8 mouse cellular contexts compared by ENCODE assay signal in the genomic region with DNA sequence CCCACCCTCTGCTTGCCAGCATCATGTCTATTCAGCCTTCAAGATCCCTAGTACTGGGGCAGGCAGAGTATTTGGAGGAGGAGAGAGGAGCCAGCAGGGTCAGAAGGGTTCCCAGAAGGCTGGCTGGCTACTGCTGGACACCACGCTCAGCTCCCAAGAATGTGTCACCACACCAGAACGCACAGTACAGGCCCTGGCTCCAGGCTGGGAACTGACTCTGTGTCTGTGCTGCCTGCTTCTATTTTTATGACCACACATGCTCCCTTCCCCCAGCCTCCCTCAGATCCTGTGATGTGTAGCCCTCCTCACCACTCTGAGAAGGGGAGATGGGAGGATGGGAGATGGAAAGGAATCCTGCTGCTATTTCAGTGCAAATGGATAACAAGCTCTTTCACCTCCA. TPM values are rescaled to one million over a fixed set of nuclear protein-coding genes. Genes with fewer than 3 reads are reported as not detected.
DNase-seq lines count a peak whose midpoint lies in the region; ATAC-seq and TF ChIP-seq lines count a peak whose summit lies in the region.

No protein-coding gene starts in this region.

- no peaks in the 10 kb centered on the region for H3K4me1 ChIP-seq in neural tube, embryonic 13.5 days (replicated peaks)
- 0 out of 2 replicates have a peak, but pooled peaks cover 4% of the 10 kb centered on the region for H3K4me1 ChIP-seq in neural tube, embryonic 15.5 days
- peaks cover 24 to 64% of the 10 kb centered on the region in 2 experiments for H3K4me1 ChIP-seq in heart, embryonic 14.5 days (ENCODE audit: control insufficient read depth in 2 of 2, insufficient read depth in 2 of 2, low read length in 2 of 2)
- H3K4me1 ChIP-seq in limb, embryonic 14.5 days (ENCODE audit: control insufficient read depth, insufficient read depth, low read length): no peaks in the 10 kb centered on the region

- H3K9ac ChIP-seq in neural tube, embryonic 13.5 days: no peak overlapping the region
- no peak overlapping the region for H3K9ac ChIP-seq in neural tube, embryonic 15.5 days (replicated peaks)
- peak overlapping the region; percentile 31; the same call in 1 of the 2 replicates for H3K9ac ChIP-seq in heart, embryonic 14.5 days (ENCODE audit: low read length)
- H3K9ac ChIP-seq in limb, embryonic 14.5 days (ENCODE audit: low read depth, low read length, severe bottlenecking): no peak overlapping the region

- no peaks in the 10 kb centered on the region for H3K9me3 ChIP-seq in neural tube, embryonic 13.5 days
- no peaks in the 10 kb centered on the region for H3K9me3 ChIP-seq in neural tube, embryonic 15.5 days (replicated peaks)
- no peaks in the 10 kb centered on the region for H3K9me3 ChIP-seq in heart, embryonic 14.5 days (ENCODE audit: control insufficient read depth, low read length)
- H3K9me3 ChIP-seq in limb, embryonic 14.5 days (ENCODE audit: control insufficient read depth, low read length): no peaks in the 10 kb centered on the region

- no peak overlapping the region for H3K4me3 ChIP-seq in neural tube, embryonic 13.5 days
- H3K4me3 ChIP-seq in neural tube, embryonic 15.5 days (replicated peaks): no peak overlapping the region
- H3K4me3 ChIP-seq in heart, embryonic 14.5 days (ENCODE audit: control insufficient read depth in 1 of 2, insufficient read depth in 1 of 2, low read depth in 1 of 2, low read length in 2 of 2): no peak overlapping the region
- no peak overlapping the region for H3K4me3 ChIP-seq in limb, embryonic 14.5 days (replicated peaks; ENCODE audit: low read length)

- no peak for TF ChIP-seq POLR2A in limb, embryonic 14.5 days (IDR thresholded peaks at IDR 0.05; ENCODE audit: borderline replicate concordance, extremely low read depth, insufficient read depth, insufficient read length)

- no peak overlapping the region for H3K4me2 ChIP-seq in neural tube, embryonic 13.5 days
- H3K4me2 ChIP-seq in neural tube, embryonic 15.5 days: no peak overlapping the region
- H3K4me2 ChIP-seq in heart, embryonic 14.5 days (ENCODE audit: low read length): peak overlapping the region; percentile 33
- H3K4me2 ChIP-seq in limb, embryonic 14.5 days (replicated peaks; ENCODE audit: low read depth, low read length, severe bottlenecking): no peak overlapping the region

- H3K27me3 ChIP-seq in neural tube, embryonic 13.5 days: no peaks in the 10 kb centered on the region
- no peaks in the 10 kb centered on the region for H3K27me3 ChIP-seq in neural tube, embryonic 15.5 days (replicated peaks)
- no peaks in the 10 kb centered on the region for H3K27me3 ChIP-seq in heart, embryonic 14.5 days (ENCODE audit: control insufficient read depth, insufficient read depth, low read length)
- H3K27me3 ChIP-seq in limb, embryonic 14.5 days (ENCODE audit: control insufficient read depth, insufficient read depth, low read length): no peaks in the 10 kb centered on the region

- 48% methylated on average over 2 of the region's 2 CpGs for WGBS in neural tube, embryonic 13.5 days
- 66% methylated on average over 2 of the region's 2 CpGs for WGBS in neural tube, embryonic 15.5 days
- WGBS in heart, embryonic 14.5 days: 7% methylated on average over 2 of the region's 2 CpGs
- 38% methylated on average over 2 of the region's 2 CpGs for WGBS in limb, embryonic 14.5 days

- DNase-seq in embryo, embryonic 11 days: peak; percentile 24
- no peak for DNase-seq in embryo, embryonic 9.5 days (ENCODE audit: extremely low spot score)
- no peak for DNase-seq in limb, embryonic 14.5 days (ENCODE audit: low spot score)
- DNase-seq in frontal cortex, postnatal 10 days (ENCODE audit: low spot score in 2 of 2): no peak

- H3K36me3 ChIP-seq in neural tube, embryonic 13.5 days: no peaks in the 10 kb centered on the region
- no peaks in the 10 kb centered on the region for H3K36me3 ChIP-seq in neural tube, embryonic 15.5 days
- no peaks in the 10 kb centered on the region for H3K36me3 ChIP-seq in heart, embryonic 14.5 days (ENCODE audit: control insufficient read depth, insufficient read depth, low read length)
- H3K36me3 ChIP-seq in limb, embryonic 14.5 days (ENCODE audit: control insufficient read depth, insufficient read depth, low read length): no peaks in the 10 kb centered on the region

- peak; percentile 23; the same call in 1 of the 2 replicates for ATAC-seq in neural tube, embryonic 13.5 days (ENCODE audit: low read depth)
- ATAC-seq in neural tube, embryonic 15.5 days (ENCODE audit: low FRiP score): no peak; the same call in 1 of the 2 replicates
- peak; percentile 97 for ATAC-seq in heart, embryonic 14.5 days (ENCODE audit: insufficient number of reproducible peaks, insufficient read depth, low FRiP score, low read depth)
- ATAC-seq in limb, embryonic 14.5 days (ENCODE audit: low FRiP score, low read depth): peak; percentile 72
- no peak for ATAC-seq in erythroid progenitor cell, adult 5-6 weeks (replicated peaks; ENCODE audit: low FRiP score, poor library complexity, severe bottlenecking)

- H3K27ac ChIP-seq in neural tube, embryonic 13.5 days (replicated peaks): no peak overlapping the region
- H3K27ac ChIP-seq in neural tube, embryonic 15.5 days (replicated peaks): no peak overlapping the region
- H3K27ac ChIP-seq in heart, embryonic 14.5 days (replicated peaks in 1 of 2; ENCODE audit: control insufficient read depth in 1 of 2, insufficient read depth in 1 of 2, low read depth in 2 of 2, low read length in 2 of 2): peak overlapping the region; percentile 85 to 95
- H3K27ac ChIP-seq in limb, embryonic 14.5 days (replicated peaks; ENCODE audit: low read depth, low read length): no peak overlapping the region

RNA-seq across cellular contexts. Expression of a gene that starts 20.8 kb away (rescaled TPM):
- 4.4 and 5.7 TPM in 2 replicates for polyA plus RNA-seq in neural tube, embryonic 13.5 days (2015; fragmentation: Nextera tagmentation; extraction: Ambion mirVana)
- 11.4 and 19.3 TPM in 2 replicates for polyA plus RNA-seq in neural tube, embryonic 15.5 days (2015; fragmentation: Nextera tagmentation; extraction: Ambion mirVana)
- 2.9 and 4.1 TPM in 2 replicates for polyA plus RNA-seq in heart, embryonic 14.5 days (2014; fragmentation: Nextera tagmentation; extraction: Ambion mirVana)
- 0.79 and 2.6 TPM in 2 replicates for polyA plus RNA-seq in limb, embryonic 14.5 days (2012; rRNA removed)
- polyA plus RNA-seq in limb, embryonic 14.5 days (2014; fragmentation: Nextera tagmentation; extraction: Ambion mirVana): 2.9 and 4.3 TPM in 2 replicates
- total RNA-seq in erythroid progenitor cell, adult 5-6 weeks (2015; ENCODE audit: low replicate concordance): not detected in 2 replicates
- not detected in 2 replicates for total RNA-seq in erythroid progenitor cell, adult 5-6 weeks (2017; ENCODE audit: low replicate concordance)

Comparison
In these comparisons a context has a peak if more than half of its experiments do, and no peak if none do; other contexts are left out.
1. ATAC-seq: peak in neural tube, embryonic 13.5 days (single experiment), heart, embryonic 14.5 days (single experiment) and limb, embryonic 14.5 days (single experiment); none in neural tube, embryonic 15.5 days (single experiment) and erythroid progenitor cell, adult 5-6 weeks (single experiment).
2. H3K27ac ChIP-seq: peak in heart, embryonic 14.5 days (2 of 2); none in neural tube, embryonic 13.5 days (single experiment), neural tube, embryonic 15.5 days (single experiment) and limb, embryonic 14.5 days (single experiment).